Mouse (Mus musculus) heart, adult 2 months (tissue): ENCODE data around the gene Cnmd.

Experiments
- CTCF ChIP-seq: fragments of 200-600 bp; IDR thresholded peaks from 2 replicates; pipeline ENCODE4 v1.8.1; 2022; ENCODE audit warnings: antibody characterized with exemption, mild to moderate bottlenecking, moderate library complexity
- EP300 ChIP-seq: fragments of 200-500 bp; IDR thresholded peaks from 2 replicates; pipeline ENCODE4 v1.6.1; 2011; ENCODE audit warnings: low read depth, low read length, control low read depth; ENCODE audit not compliant: insufficient read depth
- POLR2A ChIP-seq: fragments of 200-500 bp; IDR thresholded peaks from 2 replicates; pipeline ENCODE4 v1.6.1; 2011; ENCODE audit warnings: mild to moderate bottlenecking, low read depth, low read length, control low read depth; ENCODE audit not compliant: insufficient read depth

DNA sequence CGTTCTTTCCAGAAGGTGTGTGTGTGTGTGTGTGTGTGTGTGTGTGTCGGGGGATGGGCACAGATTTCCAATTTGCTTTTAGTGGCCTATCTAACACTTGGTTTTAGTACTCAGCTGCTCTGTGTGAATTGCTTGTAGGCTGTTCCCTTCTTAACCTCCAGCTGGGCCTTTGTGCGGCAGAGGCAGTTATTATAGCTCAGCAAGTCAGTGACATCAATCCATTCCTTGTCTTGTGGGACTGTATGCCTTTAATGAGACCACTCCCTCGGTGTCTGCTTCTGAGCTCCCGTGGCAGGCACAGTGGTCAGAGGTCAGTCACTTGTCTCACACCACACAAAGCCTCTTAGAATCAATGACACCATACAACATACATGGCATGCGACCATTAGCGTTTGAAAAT is 39.1 kb upstream of the Cnmd start:
- TF ChIP-seq CTCF (no peak), POLR2A (no peak), EP300 (no peak)
